Mouse (Mus musculus): ENCODE measurements around the gene Cd101.

Cd101 gene

GRCm38 (mm10) chr3:101029339-101029738, at the start of gene Cd101:
Gene Cd101, minus strand, starts transcription at chr3:101029556.
- no peak for DNase-seq (ENCODE audit: low spot score in 2 of 2)

DNA sequence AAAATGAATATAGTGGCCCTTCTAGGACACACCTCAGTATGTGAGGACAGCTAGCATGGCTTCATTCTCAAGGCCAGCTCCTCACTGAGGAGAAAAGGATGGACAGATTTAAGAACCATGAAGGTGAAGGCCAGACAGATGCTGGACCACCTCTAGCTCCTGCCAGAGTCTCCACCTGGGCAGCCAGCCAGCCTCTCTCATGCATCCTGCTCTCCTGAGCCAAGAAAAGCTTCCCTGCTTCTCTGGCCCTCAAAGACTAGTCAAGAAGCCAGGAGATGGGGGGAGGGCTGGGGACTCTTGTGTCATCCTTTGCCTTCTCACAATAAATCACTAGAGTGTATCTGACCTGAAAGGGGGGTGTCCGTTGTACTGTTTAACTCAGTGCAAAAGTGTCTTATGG, 49.0 kb upstream of the Cd101 start:
- DNase-seq (ENCODE audit: low spot score in 2 of 2), result peak in 1 of 2 experiments; percentile 41

DNA sequence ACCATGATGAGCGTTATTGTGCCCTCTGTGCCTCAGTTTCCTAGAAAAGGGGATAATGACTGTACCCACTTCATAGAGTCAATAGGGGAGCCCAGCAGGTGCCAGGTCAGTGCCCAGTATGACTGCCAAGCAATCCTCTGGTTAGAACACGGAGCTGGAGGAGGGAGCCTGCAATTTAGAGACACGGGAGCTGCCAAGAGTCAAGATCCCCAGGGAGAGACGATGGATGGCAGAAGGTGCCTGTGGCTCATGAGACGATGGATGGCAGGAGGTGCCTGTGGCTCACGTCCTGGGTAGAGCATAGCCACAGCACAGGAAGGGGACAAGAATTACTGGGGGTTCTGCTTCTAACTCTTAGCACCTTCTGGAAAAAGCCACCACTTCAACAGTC, 48.3 kb upstream of the Cd101 start:
- no peak for DNase-seq (ENCODE audit: low spot score in 2 of 2)

- no peak for DNase-seq (ENCODE audit: low spot score in 2 of 2)
Measured at GRCm38 (mm10) chr3:101076966-101077709, 47.8 kb upstream of the Cd101 start.

DNA sequence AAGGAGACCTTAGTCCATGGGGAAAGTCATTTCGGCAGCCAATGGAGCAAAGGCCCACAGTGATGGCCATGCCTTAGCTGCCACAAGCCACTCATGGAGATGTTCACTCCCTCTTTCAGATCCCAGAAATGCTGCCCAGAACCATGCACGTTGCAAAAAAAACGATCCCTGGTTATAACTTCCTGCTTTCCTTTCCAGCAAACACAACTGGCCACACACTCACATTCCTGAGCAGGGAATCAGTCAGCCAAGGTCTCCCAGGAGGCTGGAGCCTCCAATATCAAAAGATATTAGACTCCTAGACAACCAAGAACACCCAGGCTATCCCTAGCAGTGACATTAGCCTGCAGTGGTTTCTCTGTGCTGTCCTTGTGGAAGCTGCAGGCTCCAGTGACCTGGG, 46.5 kb upstream of the Cd101 start:
- DNase-seq (ENCODE audit: low spot score in 2 of 2), result no peak

GRCm38 (mm10) chr3:101073384-101073783, 44.0 kb upstream of the Cd101 start:
- no peak for DNase-seq (ENCODE audit: low spot score in 2 of 2)

DNA sequence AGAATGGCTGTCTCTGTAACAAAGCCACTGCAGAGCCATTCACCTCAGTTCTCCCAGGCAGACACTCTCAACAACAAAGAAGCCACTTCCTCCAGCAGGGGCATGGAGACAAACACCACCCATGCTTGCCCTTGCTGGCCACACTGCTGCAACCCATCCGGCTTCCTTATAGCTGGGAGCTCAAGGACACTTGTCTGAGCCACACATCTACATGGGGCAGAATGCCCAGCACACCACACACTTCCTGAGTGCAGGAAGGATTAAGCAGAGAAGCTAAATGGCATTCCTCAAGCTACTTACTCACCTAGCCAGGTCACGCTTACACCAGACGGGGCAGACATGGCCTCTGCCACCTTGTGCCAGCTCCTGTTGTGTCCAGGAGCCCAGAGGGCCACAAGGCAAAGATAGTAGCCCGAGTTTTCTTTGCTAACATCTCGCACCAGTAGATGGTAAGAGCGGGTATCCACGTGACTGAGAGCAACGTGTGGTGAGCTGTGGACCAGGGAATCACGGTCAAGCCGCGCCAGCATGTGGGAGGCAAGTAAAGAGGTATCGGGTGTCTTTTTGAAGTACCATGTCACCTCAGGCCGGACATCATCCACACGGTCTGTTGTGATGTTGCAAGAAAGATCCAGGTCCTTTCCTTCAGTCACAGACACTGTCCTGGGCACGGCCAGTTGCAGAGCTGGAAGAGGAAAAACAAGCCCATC, 43.3 kb upstream of the Cd101 start:
- no peak for DNase-seq (ENCODE audit: low spot score in 2 of 2)

DNA sequence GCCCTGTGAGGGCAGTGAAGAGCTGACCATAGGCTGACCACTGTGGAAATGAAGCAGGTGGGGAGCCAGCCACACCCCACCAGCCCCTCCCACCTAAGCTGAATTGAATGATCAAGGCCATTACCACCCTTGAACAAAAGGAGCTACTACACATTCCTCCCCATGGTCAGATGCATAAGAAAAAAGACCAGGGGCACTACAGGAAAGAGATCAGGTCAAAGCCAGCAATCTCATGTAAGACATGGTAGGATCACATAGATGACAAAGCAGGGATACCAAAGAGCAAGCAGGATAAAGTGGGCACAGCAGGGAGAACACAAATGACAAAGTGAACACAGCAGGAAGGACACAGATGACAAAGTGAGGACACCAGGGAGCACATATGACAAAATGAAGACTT, 42.2 kb upstream of the Cd101 start:
- no peak for DNase-seq (ENCODE audit: low spot score in 2 of 2)

GRCm38 (mm10) chr3:101070796-101071235, 41.5 kb upstream of the Cd101 start:
- peak in 1 of 2 experiments; percentile 20 for DNase-seq (ENCODE audit: low spot score in 2 of 2)

GRCm38 (mm10) chr3:101070230-101070795, 41.0 kb upstream of the Cd101 start:
- peak; percentile 71 to 82 for DNase-seq (ENCODE audit: low spot score in 2 of 2)

DNA sequence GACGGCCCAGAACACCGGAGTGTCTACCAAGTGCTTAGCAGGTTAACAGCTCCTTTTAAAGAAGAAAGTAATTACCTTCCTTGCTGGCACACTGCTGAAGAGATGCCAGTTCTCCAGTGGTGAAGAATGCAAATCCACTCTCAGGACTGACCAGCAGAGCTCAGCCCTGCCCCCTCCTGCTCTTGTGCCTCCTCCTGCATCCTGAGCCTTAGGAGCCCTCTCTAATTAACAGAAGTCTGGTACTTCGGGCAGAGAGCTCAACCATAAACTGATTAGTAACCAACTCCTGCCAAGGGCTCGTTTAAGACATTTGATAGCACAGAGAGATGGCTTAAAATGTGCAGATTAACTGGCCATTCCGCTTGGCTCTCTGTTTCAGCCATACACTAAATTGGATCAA, 39.3 kb upstream of the Cd101 start:
- DNase-seq (ENCODE audit: low spot score in 2 of 2), result no peak

DNA sequence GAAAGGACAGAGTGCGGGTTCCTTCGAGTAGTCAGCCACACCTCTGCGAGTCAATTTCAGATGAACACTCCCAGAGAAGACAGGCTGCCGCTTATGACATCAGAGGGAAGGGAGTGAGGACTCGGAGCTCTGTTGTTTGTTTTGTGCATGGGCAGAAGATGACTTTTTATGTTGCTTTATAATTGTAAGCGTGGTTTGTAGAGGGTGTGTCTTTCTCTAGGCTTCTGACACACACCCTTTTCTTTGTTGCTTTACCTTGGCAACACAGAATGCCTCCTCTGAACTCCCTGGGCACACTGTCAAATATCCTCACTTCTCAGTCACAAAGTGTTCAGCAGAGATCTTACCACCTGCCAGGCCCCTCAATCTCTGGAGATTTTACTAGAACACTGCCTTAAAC, 36.8 kb upstream of the Cd101 start:
- DNase-seq (ENCODE audit: low spot score in 2 of 2), result no peak

- no peak for DNase-seq (ENCODE audit: low spot score in 2 of 2)
Measured at GRCm38 (mm10) chr3:101061865-101062585, 32.7 kb upstream of the Cd101 start.

DNA sequence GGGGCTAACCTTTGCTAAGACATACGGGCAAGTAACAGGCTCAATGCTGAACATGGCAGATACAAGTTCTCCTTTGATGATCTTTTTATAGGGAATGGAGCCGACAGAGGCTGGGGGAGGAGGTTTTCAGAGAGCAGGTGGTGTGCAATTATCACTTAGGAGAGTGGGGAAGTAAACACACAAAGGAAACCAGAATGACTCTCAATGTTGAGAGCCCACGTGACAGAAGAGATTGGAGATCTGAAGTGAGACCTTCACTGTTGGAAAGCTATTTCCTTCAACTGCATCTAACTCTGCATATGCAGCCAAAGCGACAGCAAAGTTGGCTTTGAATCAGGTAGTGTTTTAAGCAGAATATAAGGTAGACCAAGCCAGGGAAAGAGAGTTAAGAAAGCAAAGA, 29.9 kb upstream of the Cd101 start:
- no peak for DNase-seq (ENCODE audit: low spot score in 2 of 2)

- no peak for DNase-seq (ENCODE audit: low spot score in 2 of 2)
Measured at GRCm38 (mm10) chr3:101058203-101058602, 28.8 kb upstream of the Cd101 start.

- DNase-seq (ENCODE audit: low spot score in 2 of 2), result no peak
Measured at GRCm38 (mm10) chr3:101055216-101055615, 25.9 kb upstream of the Cd101 start.

- DNase-seq (ENCODE audit: low spot score in 2 of 2), result no peak
Measured at GRCm38 (mm10) chr3:101051601-101052000, 22.2 kb upstream of the Cd101 start.

DNA sequence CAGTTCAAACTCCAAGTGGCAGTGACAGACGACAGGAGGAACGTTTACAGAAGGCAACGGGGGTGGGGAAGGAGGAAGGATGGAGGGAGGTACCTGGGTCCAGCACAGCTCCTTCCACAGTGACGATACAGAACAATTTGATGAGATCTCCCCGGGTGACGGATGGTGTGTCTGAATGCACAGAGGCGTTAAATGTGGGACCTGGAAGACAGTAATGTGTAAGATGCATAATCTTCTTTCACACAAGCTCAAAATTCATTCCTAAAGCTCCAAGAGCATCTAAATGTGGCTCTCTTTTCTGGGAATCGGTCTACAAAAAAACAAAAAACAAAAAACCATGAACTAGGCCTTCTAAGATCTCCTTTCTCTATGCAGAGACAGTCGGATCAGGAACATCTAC, 20.6 kb upstream of the Cd101 start:
- no peak for DNase-seq (ENCODE audit: low spot score in 2 of 2)

GRCm38 (mm10) chr3:101048781-101049180, 19.4 kb upstream of the Cd101 start:
- no peak for DNase-seq (ENCODE audit: low spot score in 2 of 2)

DNA sequence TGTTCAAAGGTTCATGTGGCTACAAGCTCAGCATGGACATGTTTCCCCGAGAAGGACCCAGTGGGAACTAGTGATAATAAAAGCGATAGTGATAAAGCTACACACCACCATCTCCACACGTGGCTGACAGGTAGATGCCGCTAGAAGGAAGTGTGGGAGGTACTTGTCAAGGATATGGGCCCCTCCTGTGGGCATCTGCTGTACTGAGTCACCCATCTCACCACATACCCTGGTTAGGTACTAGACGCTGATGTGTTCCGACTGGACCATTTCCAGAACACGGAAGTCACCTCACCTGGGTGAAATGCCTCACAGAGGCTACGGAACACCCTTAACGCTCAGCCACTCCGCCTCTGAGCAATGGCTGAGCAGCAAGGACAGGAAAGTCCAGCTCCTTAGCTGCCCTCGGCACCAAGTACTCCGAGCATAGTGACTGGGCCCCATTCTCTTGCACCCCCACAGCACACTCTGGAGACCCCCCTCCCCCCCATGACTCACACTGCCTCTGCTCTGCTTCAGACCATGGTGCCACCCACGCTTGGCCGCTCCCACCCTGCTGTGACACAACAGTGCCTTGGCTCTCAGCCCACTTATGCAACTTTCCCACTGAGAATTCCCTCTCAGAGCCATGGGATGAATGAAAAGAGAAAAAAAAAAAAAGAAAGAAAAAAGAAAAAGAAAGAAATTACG, 18.4 kb upstream of the Cd101 start:
- DNase-seq (ENCODE audit: low spot score in 2 of 2), result peak; percentile 47 to 89

- DNase-seq (ENCODE audit: low spot score in 2 of 2), result peak in 1 of 2 experiments; percentile 68
Measured at GRCm38 (mm10) chr3:101045431-101045830, 16.1 kb upstream of the Cd101 start.

DNA sequence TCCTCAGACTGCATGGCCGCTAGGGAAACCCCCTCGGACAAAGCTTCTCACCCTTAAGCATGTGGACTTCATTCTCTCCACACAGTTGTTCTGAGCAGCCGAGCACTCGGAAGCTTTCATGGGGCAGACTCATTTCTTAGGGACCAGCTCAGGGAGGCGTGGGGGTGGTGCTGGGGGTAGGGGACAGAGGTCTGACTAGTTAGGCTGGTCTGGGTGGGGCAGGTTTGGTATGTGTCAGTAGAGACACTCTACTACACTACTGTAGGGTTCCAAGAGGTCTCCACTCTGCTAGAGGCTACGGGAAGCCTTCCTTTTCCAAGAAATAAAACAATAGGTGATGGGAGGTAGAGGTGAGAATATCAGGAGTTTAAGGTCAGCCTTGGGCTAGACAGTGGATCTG, 15.3 kb upstream of the Cd101 start:
- no peak for DNase-seq (ENCODE audit: low spot score in 2 of 2)

Data from urinary bladder, postnatal 36 days (tissue).